Mouse (Mus musculus) liver, embryonic 12.5 days (tissue): Measurements from ENCODE around the gene Gpx2. TPM values are rescaled to one million over a fixed set of nuclear protein-coding genes. Genes with fewer than 3 reads are reported as not detected.
"Not testable (repeated sequence)": the region's sequence is repeated elsewhere in the genome, so short reads cannot be mapped to it uniquely, and the experiment has no call there.

Experiments used
- ATAC-seq: fragments of 200-750 bp; cut with Nextera tagmentation; 2 replicates; pipeline ENCODE4 v1.8.0; 2017; ENCODE audit warnings: moderate number of reproducible peaks, mild to moderate bottlenecking, moderate library complexity
- H3K27ac ChIP-seq: fragments of 300-500 bp; sonication (generic); 2 replicates; pipeline ENCODE4 v1.5.1; 2016; ENCODE audit warnings: mild to moderate bottlenecking
- H3K27me3 ChIP-seq: fragments of 300-500 bp; sonication (generic); replicated peaks from 2 replicates; pipeline ENCODE4 v1.6.1; 2016; ENCODE audit warnings: mild to moderate bottlenecking, moderate library complexity
- H3K36me3 ChIP-seq: fragments of 300-500 bp; sonication (generic); 2 replicates; pipeline ENCODE4 v1.6.1; 2016; ENCODE audit warnings: mild to moderate bottlenecking, moderate library complexity
- H3K4me1 ChIP-seq: fragments of 300-500 bp; sonication (generic); 2 replicates; pipeline ENCODE4 v1.6.1; 2016
- H3K4me2 ChIP-seq: fragments of 300-500 bp; sonication (generic); 2 replicates; pipeline ENCODE4 v1.6.1; 2016; ENCODE audit warnings: mild to moderate bottlenecking, moderate library complexity
- H3K4me3 ChIP-seq: fragments of 300-500 bp; sonication (generic); 2 replicates; pipeline ENCODE4 v1.5.1; 2016; ENCODE audit warnings: mild to moderate bottlenecking, moderate library complexity
- H3K9ac ChIP-seq: fragments of 300-500 bp; sonication (generic); 2 replicates; pipeline ENCODE4 v1.6.1; 2016; ENCODE audit warnings: mild to moderate bottlenecking, moderate library complexity
- H3K9me3 ChIP-seq: fragments of 300-500 bp; sonication (generic); replicated peaks from 2 replicates; pipeline ENCODE4 v1.6.1; 2016; ENCODE audit warnings: mild to moderate bottlenecking, moderate library complexity
- WGBS: fragments of 180-500 bp; shearing (Covaris S2); methylation state at CpG from one replicate; pipeline ENCODE4 v1.1.7; 2016; ENCODE audit not compliant: insufficient replicate concordance; 5-methylcytosine and 5-hydroxymethylcytosine counted together
- polyA plus RNA-seq: library from polyadenylated mRNA; unstranded; fragments of >200 nt; fragmentation: Nextera tagmentation; extraction: Ambion mirVana; gene quantifications from 2 replicates; pipeline ENCODE4 v1.2.1, GENCODE M21; 2016

The Gpx2 gene
- polyA plus RNA-seq, 1 experiment from 2014 or later: not detected

DNA sequence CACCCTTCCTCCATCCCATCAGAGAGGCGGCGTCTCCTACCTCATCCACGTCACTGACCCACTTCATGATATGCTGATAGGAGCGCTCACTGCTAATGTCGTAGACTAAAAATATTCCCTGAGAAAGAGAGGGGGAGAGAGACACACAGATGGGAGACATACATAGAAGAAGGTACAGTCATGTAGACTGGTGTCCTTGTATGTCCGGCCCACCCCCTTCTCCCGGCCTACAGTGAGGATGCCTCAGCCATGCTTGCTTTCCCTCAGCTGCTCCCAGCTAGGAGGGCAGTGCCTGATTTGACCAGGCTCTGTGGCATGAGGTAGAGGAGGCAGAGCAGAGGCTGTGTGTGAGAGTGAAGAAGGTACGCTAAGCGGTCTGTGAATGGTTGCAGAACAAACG lies 7.7 kb upstream of the Gpx2 start:
- H3K36me3 ChIP-seq: no peaks in the 10 kb centered on the region
- H3K9ac ChIP-seq: no peak overlapping the region
- no peak overlapping the region for H3K4me3 ChIP-seq
- H3K27me3 ChIP-seq: peaks cover 60% of the 10 kb centered on the region
- H3K4me2 ChIP-seq: no peak overlapping the region
- no peaks in the 10 kb centered on the region for H3K4me1 ChIP-seq
- H3K9me3 ChIP-seq: no peaks in the 10 kb centered on the region
- 81% methylated on average over 10 of the region's 10 CpGs for WGBS
- no peak overlapping the region for H3K27ac ChIP-seq
- no peak for ATAC-seq

GRCm38 (mm10) chr12:76798008-76798720 lies 2.8 kb upstream of the Gpx2 start:
- Histone ChIP-seq H3K4me2 (no peak overlapping the region), H3K27ac (no peak overlapping the region), H3K27me3 (peaks cover 67% of the 10 kb centered on the region), H3K9me3 (no peaks in the 10 kb centered on the region), H3K9ac (no peak overlapping the region), H3K4me3 (no peak overlapping the region), H3K4me1 (no peaks in the 10 kb centered on the region), H3K36me3 (no peaks in the 10 kb centered on the region)
- WGBS: 54% methylated on average over 5 of the region's 5 CpGs
- ATAC-seq: no peak

GRCm38 (mm10) chr12:76796938-76797539 lies 1.7 kb upstream of the Gpx2 start:
- H3K27me3 ChIP-seq: peaks cover 64% of the 10 kb centered on the region
- H3K27ac ChIP-seq: no peak overlapping the region
- no peak overlapping the region for H3K4me3 ChIP-seq
- WGBS: 51% methylated on average over 7 of the region's 7 CpGs
- no peaks in the 10 kb centered on the region for H3K9me3 ChIP-seq
- no peaks in the 10 kb centered on the region for H3K4me1 ChIP-seq
- H3K36me3 ChIP-seq: no peaks in the 10 kb centered on the region
- ATAC-seq: no peak
- no peak overlapping the region for H3K4me2 ChIP-seq
- H3K9ac ChIP-seq: no peak overlapping the region

DNA sequence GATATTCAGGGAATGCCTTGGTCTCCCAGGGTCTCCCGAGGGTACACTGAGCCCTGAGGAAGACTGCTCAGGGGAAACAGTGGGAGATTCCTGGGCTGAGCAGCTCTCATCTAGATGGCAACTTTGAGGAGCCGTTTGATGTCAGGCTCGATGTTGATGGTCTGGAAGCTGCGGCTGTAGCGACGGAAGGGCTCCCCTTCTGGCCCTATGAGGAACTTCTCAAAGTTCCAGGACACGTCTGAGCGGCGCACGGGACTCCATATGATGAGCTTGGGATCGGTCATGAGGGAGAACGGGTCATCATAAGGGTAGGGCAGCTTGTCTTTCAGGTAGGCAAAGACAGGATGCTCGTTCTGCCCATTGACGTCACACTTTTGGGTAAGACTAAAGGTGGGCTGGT lies 2.8 kb downstream of the Gpx2 start:
- not testable (repeated sequence) for H3K9ac ChIP-seq, H3K4me3 ChIP-seq, H3K36me3 ChIP-seq, H3K27ac ChIP-seq, H3K4me2 ChIP-seq, ATAC-seq, H3K9me3 ChIP-seq
- H3K27me3 ChIP-seq: peaks cover 38% of the 10 kb centered on the region
- H3K4me1 ChIP-seq: peaks cover 12% of the 10 kb centered on the region; the same call in 1 of the 2 replicates
- WGBS: 46% methylated on average over 14 of the region's 14 CpGs

DNA sequence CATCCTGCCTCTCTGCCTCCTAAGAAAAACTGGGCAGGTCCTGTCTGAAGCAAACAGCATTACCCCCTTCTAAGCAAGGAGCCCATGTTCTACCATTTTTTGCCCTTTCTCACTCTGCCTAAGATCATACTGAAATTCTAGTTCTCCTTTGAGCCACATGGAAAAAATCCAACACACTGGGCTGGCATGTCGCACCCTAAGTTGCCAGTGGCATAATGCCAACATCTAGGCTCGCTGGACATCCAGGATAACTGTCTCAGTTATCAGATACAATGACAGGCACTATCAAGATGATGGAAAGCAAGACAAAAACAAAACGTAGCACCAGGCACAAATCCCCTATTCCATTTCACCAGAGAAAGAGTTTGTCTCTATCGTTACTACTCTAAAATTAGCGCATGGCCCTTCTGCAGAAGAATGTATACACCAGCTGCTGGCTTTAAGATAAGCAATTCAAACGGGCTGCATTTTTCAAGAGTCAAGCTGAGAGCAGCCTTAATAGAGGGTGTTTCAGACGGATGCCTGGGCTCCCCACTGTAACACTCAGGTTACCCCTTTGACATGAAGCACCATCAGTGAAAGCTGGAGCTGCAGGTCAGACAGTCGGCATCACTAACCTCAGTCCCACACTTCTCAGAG lies 4.8 kb downstream of the Gpx2 start:
- H3K4me3 ChIP-seq: no peak overlapping the region
- H3K36me3 ChIP-seq: no peaks in the 10 kb centered on the region
- H3K27ac ChIP-seq: no peak overlapping the region
- no peak for ATAC-seq
- H3K9me3 ChIP-seq: no peaks in the 10 kb centered on the region
- peaks cover 12% of the 10 kb centered on the region; the same call in 1 of the 2 replicates for H3K4me1 ChIP-seq
- peaks cover 22% of the 10 kb centered on the region for H3K27me3 ChIP-seq
- WGBS: 37% methylated on average over 8 of the region's 8 CpGs
- H3K9ac ChIP-seq: no peak overlapping the region
- H3K4me2 ChIP-seq: no peak overlapping the region

- Histone ChIP-seq H3K27me3 (0 out of 2 replicates have a peak, but pooled peaks cover 2% of the 10 kb centered on the region), H3K4me1 (no peaks in the 10 kb centered on the region), H3K9ac (no peak overlapping the region), H3K4me3 (no peak overlapping the region), H3K9me3 (no peaks in the 10 kb centered on the region), H3K27ac (no peak overlapping the region), H3K4me2 (no peak overlapping the region), H3K36me3 (peaks cover 10% of the 10 kb centered on the region)
- 69% methylated on average over 10 of the region's 10 CpGs for WGBS
- no peak for ATAC-seq
Measured at GRCm38 (mm10) chr12:76784056-76784619, 11.2 kb downstream of the Gpx2 start.

- H3K9me3 ChIP-seq: no peaks in the 10 kb centered on the region
- no peak overlapping the region for H3K4me3 ChIP-seq
- no peak overlapping the region for H3K9ac ChIP-seq
- no peak overlapping the region for H3K27ac ChIP-seq
- H3K4me2 ChIP-seq: no peak overlapping the region
- ATAC-seq: no peak
- no peaks in the 10 kb centered on the region for H3K4me1 ChIP-seq
- WGBS: 78% methylated on average over 12 of the region's 12 CpGs
- no peaks in the 10 kb centered on the region for H3K27me3 ChIP-seq
- peaks cover 23% of the 10 kb centered on the region for H3K36me3 ChIP-seq
Measured at GRCm38 (mm10) chr12:76780639-76781468, 14.5 kb downstream of the Gpx2 start.

DNA sequence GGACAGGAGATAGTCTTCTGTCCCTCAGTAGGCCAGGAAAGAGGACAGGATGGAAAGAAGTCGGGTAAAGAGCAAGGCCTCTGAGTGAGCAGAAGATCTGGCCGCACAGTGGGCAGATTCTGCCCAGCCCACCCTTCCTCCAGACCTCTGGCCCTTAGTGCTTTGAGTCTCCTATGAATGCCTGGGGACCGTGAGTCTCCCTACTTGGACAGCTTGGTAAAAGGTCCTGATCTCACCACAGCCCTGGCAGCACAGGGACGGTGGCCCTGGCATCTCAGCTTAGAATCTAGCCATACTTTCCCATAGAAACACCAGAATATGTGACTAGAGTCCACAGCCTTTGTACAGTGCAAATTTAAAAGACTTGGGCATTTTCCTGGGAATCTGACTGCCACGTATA lies 15.4 kb downstream of the Gpx2 start:
- WGBS: 74% methylated on average over 5 of the region's 5 CpGs
- peaks cover 29% of the 10 kb centered on the region for H3K36me3 ChIP-seq

DNA sequence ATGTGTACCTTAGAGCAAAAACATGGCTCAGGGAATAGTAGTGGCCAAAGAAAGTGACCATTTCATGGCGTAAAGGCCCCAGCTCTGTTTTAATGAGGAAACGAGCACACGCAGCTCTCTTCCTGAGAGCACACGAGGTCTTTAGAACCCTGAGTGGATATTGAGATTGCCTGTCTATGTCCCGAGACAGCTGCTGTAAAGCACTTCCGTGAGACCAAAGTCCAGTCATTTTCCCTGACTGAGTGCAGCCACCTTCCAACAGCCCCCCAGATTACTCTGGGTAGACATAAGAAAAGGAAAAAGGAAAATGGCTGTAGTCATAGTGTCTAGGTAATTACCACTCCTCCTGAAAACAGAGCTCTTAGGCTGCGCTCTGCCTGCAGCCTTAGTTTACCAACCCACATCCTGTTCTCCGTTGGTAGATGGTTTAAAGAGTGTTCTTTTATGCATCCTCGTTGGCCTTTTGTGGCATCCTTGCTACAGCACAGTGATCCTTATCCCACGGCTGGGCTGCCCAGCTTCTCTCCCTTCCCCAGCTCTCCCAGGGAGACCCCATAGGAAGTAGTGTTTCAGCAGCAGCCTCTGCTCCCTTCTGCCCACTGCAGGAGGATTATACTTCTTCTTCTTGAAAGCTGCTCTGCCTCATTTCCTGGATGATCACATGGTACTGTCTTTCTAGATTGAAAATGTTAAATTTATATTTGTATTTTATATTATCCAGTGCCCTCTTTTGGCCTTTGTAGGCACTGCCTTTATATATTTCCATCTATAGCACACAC lies 16.9 kb downstream of the Gpx2 start:
- Histone ChIP-seq H3K27ac (no peak overlapping the region), H3K9me3 (no peaks in the 10 kb centered on the region), H3K4me1 (no peaks in the 10 kb centered on the region), H3K4me2 (no peak overlapping the region), H3K4me3 (no peak overlapping the region), H3K27me3 (no peaks in the 10 kb centered on the region), H3K9ac (no peak overlapping the region), H3K36me3 (peaks cover 29% of the 10 kb centered on the region)
- no peak for ATAC-seq
- WGBS: 78% methylated on average over 10 of the region's 10 CpGs

More for the DNA sequence above, 15.4 kb downstream of the Gpx2 start:
- H3K27ac ChIP-seq: no peak overlapping the region
- no peaks in the 10 kb centered on the region for H3K9me3 ChIP-seq
- H3K4me1 ChIP-seq: no peaks in the 10 kb centered on the region
- no peaks in the 10 kb centered on the region for H3K27me3 ChIP-seq
- ATAC-seq: no peak
- H3K4me3 ChIP-seq: no peak overlapping the region
- H3K4me2 ChIP-seq: no peak overlapping the region
- H3K9ac ChIP-seq: no peak overlapping the region

DNA sequence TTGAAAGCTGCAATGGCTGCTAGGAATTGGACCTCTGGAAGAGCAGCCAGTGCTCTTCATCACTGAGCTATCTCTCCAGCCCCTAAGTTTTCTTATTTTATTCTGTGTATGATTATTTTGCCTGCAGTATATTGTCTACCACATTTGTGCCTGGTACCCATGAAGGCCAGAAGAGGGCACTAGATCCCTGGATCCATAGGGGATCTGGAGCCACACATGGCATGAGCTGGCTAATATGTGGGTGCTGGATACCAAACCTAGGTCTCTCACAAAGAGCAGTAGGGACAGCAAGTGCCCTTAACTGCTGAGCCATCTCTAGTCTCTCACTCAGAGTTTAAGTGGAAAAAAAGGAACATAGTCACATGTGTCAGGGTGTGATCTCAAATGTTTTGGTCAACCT lies 17.5 kb downstream of the Gpx2 start:
- Histone ChIP-seq H3K4me2 (no peak overlapping the region), H3K27me3 (no peaks in the 10 kb centered on the region), H3K4me3 (no peak overlapping the region), H3K4me1 (no peaks in the 10 kb centered on the region), H3K36me3 (peaks cover 29% of the 10 kb centered on the region), H3K9me3 (no peaks in the 10 kb centered on the region), H3K27ac (no peak overlapping the region), H3K9ac (no peak overlapping the region)
- ATAC-seq: no peak

- H3K9me3 ChIP-seq: no peaks in the 10 kb centered on the region
- H3K27ac ChIP-seq: no peak overlapping the region
- 42% methylated on average over 5 of the region's 5 CpGs for WGBS
- H3K9ac ChIP-seq: no peak overlapping the region
- H3K4me1 ChIP-seq: no peaks in the 10 kb centered on the region
- H3K4me2 ChIP-seq: no peak overlapping the region
- no peak overlapping the region for H3K4me3 ChIP-seq
- no peak for ATAC-seq
- peaks cover 29% of the 10 kb centered on the region for H3K36me3 ChIP-seq
- H3K27me3 ChIP-seq: no peaks in the 10 kb centered on the region
Measured at GRCm38 (mm10) chr12:76776898-76777297, 18.5 kb downstream of the Gpx2 start.
